In the genomic region with DNA sequence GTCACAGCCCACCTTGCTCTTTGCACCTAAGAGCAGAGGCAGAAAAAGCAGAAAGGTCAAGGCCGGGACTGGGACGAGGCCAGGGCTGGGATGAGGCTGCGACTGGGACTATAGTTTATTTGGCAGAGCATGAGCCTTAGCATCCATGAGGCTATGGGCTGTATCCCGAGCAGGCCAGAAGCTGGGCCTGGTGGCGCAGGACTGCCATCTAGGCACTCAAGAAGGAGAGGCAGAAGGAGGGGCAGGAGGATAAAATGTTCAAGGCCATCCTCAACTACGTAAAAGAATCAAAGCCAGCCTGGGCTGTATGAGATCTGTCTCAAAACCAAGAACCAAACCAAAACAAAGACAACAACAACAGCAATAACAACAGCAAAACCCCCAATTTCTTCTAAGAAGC, we compare ENCODE assay signal across 9 mouse cellular contexts. TPM values are rescaled to one million over a fixed set of nuclear protein-coding genes. Genes with fewer than 3 reads are reported as not detected.
DNase-seq lines count a peak whose midpoint lies in the region; ATAC-seq lines count a peak whose summit lies in the region.
"Had no signal": no experiment of that assay in that cellular context is flagged by ENCODE, and none has a peak within 500 bp of the region (broad histone marks: within the 10 kb centered on the region; RNA-seq: fewer than 3 reads in every experiment).

No protein-coding gene starts in this region.

- DNase-seq in adrenal gland, adult 2 months: peak; percentile 20
- no peak for DNase-seq in adrenal gland, postnatal 4 days (ENCODE audit: low spot score in 2 of 2)
- DNase-seq in kidney, postnatal 4 days: peak; percentile 21 to 44
- no peak for DNase-seq in kidney, adult 8-10 months
- DNase-seq in ES-CJ7 (ENCODE audit: low read depth, low spot score): peak; percentile 11
- no peak for DNase-seq in layer of hippocampus, adult 8-10 months (ENCODE audit: low spot score in 2 of 2)
- no peak for DNase-seq in hindbrain, embryonic 14.5 days (ENCODE audit: low spot score)
- DNase-seq: midbrain, embryonic 14.5 days had no signal

- no peaks in the 10 kb centered on the region for H3K9me3 ChIP-seq in limb, embryonic 13.5 days
- H3K9me3 ChIP-seq in hindbrain, embryonic 14.5 days (ENCODE audit: control insufficient read depth, low read length): no peaks in the 10 kb centered on the region

- no peaks in the 10 kb centered on the region for H3K27me3 ChIP-seq in limb, embryonic 13.5 days
- H3K27me3 ChIP-seq in hindbrain, embryonic 14.5 days (ENCODE audit: control insufficient read depth, insufficient read depth, low read length): no peaks in the 10 kb centered on the region

- H3K36me3 ChIP-seq in limb, embryonic 13.5 days: peaks cover 79% of the 10 kb centered on the region
- H3K36me3 ChIP-seq in hindbrain, embryonic 14.5 days (replicated peaks; ENCODE audit: control insufficient read depth, insufficient read depth): no peaks in the 10 kb centered on the region

- H3K4me2 ChIP-seq in limb, embryonic 13.5 days (replicated peaks): no peak overlapping the region
- H3K4me2 ChIP-seq in hindbrain, embryonic 14.5 days (replicated peaks): no peak overlapping the region

- WGBS in limb, embryonic 13.5 days: 61% methylated on average over 6 of the region's 6 CpGs
- 84% methylated on average over 6 of the region's 6 CpGs for WGBS in hindbrain, embryonic 14.5 days

- H3K4me3 ChIP-seq in limb, embryonic 13.5 days: no peak overlapping the region
- H3K4me3 ChIP-seq in hindbrain, embryonic 14.5 days (replicated peaks; ENCODE audit: low read length): no peak overlapping the region

- no peak overlapping the region for H3K9ac ChIP-seq in limb, embryonic 13.5 days
- no peak overlapping the region for H3K9ac ChIP-seq in hindbrain, embryonic 14.5 days

- H3K4me1 ChIP-seq in limb, embryonic 13.5 days: peaks cover 40% of the 10 kb centered on the region
- H3K4me1 ChIP-seq in hindbrain, embryonic 14.5 days (replicated peaks; ENCODE audit: control insufficient read depth, insufficient read depth, low read length): no peaks in the 10 kb centered on the region; the same call in 1 of the 2 replicates

- ATAC-seq in limb, embryonic 13.5 days (ENCODE audit: low FRiP score, low read depth): no peak
- ATAC-seq in hindbrain, embryonic 14.5 days (ENCODE audit: low FRiP score): no peak

- H3K27ac ChIP-seq in limb, embryonic 13.5 days: peak overlapping the region; percentile 79
- H3K27ac ChIP-seq in hindbrain, embryonic 14.5 days: no peak overlapping the region

RNA-seq across cellular contexts. Expression of gene Tgfbr2, which starts 52.6 kb away (rescaled TPM):
- total RNA-seq in adrenal gland, adult 2 months (2021): 10 to 100 TPM; 57.7 to 90.0 TPM
- 64.3 and 72.6 TPM in 2 replicates for polyA plus RNA-seq in adrenal gland, adult 2 months (2012; rRNA removed)
- 10 to 100 TPM; 71.8 to 72.1 TPM for total RNA-seq in adrenal gland, postnatal 4 days (2021)
- 39.5 and 43.1 TPM in 2 replicates for polyA plus RNA-seq in limb, embryonic 13.5 days (2015; fragmentation: Nextera tagmentation; extraction: Ambion mirVana)
- 10 to 100 TPM; 12.2 to 46.7 (median 26.0) TPM for total RNA-seq in layer of hippocampus, adult 8-10 months (2022)
- 10.9 and 11.4 TPM in 2 replicates for polyA plus RNA-seq in hindbrain, embryonic 14.5 days (2014; fragmentation: Nextera tagmentation; extraction: Ambion mirVana)

Comparison
In these comparisons a context has a peak if more than half of its experiments do, and no peak if none do; other contexts are left out.
1. DNase-seq: peak in adrenal gland, adult 2 months (single experiment), kidney, postnatal 4 days (2 of 2) and ES-CJ7 (single experiment); none in adrenal gland, postnatal 4 days (0 of 2), kidney, adult 8-10 months (0 of 2), layer of hippocampus, adult 8-10 months (0 of 2) and hindbrain, embryonic 14.5 days (single experiment).